Mouse (Mus musculus) heart, embryonic 15.5 days (tissue): ENCODE data around the gene Ccdc57. TPM values are rescaled to one million over a fixed set of nuclear protein-coding genes. Genes with fewer than 3 reads are reported as not detected.
"Not testable (repeated sequence)": the region's sequence is repeated elsewhere in the genome, so short reads cannot be mapped to it uniquely, and the experiment has no call there.

ENCODE experiments used
- ATAC-seq: fragments of 200-750 bp; cut with Nextera tagmentation; replicated peaks from 2 replicates; pipeline ENCODE4 v1.8.0; 2017; ENCODE audit warnings: low read depth, moderate TSS enrichment; ENCODE audit not compliant: insufficient number of reproducible peaks, insufficient read depth, low FRiP score
- H3K27ac ChIP-seq: fragments of 300-500 bp; sonication (generic); 2 replicates; pipeline ENCODE4 v1.5.1; 2015; ENCODE audit warnings: mild to moderate bottlenecking, inconsistent platforms
- H3K27me3 ChIP-seq: fragments of 300-500 bp; sonication (generic); 2 replicates; pipeline ENCODE4 v1.6.1; 2015; ENCODE audit warnings: inconsistent platforms
- H3K36me3 ChIP-seq: fragments of 300-500 bp; sonication (generic); 2 replicates; pipeline ENCODE4 v1.6.1; 2015; ENCODE audit warnings: mild to moderate bottlenecking, inconsistent platforms
- H3K4me1 ChIP-seq: fragments of 300-500 bp; sonication (generic); replicated peaks from 2 replicates; pipeline ENCODE4 v1.6.1; 2015; ENCODE audit warnings: inconsistent platforms
- H3K4me2 ChIP-seq: fragments of 300-500 bp; sonication (generic); 2 replicates; pipeline ENCODE4 v1.6.1; 2015; ENCODE audit warnings: inconsistent platforms, mild to moderate bottlenecking, moderate library complexity
- H3K4me3 ChIP-seq: fragments of 300-500 bp; sonication (generic); 2 replicates; pipeline ENCODE4 v1.5.1; 2015; ENCODE audit warnings: mild to moderate bottlenecking, inconsistent platforms
- H3K9ac ChIP-seq: fragments of 300-500 bp; sonication (generic); 2 replicates; pipeline ENCODE4 v1.6.1; 2015; ENCODE audit warnings: mild to moderate bottlenecking, inconsistent platforms
- H3K9me3 ChIP-seq: fragments of 300-500 bp; sonication (generic); replicated peaks from 2 replicates; pipeline ENCODE4 v1.6.1; 2016; ENCODE audit warnings: inconsistent platforms
- WGBS: fragments of 180-500 bp; shearing (Covaris S2); methylation state at CpG from one replicate; pipeline ENCODE4 v1.1.7; 2015; ENCODE audit warnings: mixed read lengths; 5-methylcytosine and 5-hydroxymethylcytosine counted together
- polyA plus RNA-seq: library from polyadenylated mRNA; unstranded; fragments of >200 nt; fragmentation: Nextera tagmentation; extraction: Ambion mirVana; gene quantifications from 2 replicates; pipeline ENCODE4 v1.2.1, GENCODE M21; 2015

Gene Ccdc57
- polyA plus RNA-seq, 1 experiment from 2014 or later = 3.5 TPM

DNA sequence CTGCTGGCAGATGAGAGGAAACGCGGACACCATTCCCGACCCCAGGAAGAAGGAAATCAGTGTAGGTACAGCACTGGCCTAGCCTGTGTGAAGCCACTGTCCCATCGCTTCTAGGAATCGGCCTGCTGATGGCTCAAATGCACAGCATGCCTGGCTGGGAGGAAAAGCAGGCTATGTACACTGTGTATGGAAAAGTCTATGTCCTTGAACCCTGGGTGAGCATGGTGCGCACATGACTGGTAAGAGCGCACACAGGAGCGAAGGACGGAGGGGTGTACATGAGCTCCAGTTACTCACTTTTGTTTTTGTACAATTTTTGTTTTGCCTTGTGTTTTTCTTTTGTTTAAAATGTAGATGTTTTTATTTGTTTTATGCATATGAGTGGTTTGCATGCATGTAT, 61.2 kb downstream of the Ccdc57 start:
- Histone ChIP-seq H3K4me2 (no peak overlapping the region), H3K4me3 (no peak overlapping the region), H3K9ac (no peak overlapping the region), H3K27ac (no peak overlapping the region), H3K9me3 (no peaks in the 10 kb centered on the region), H3K36me3 (no peaks in the 10 kb centered on the region), H3K27me3 (no peaks in the 10 kb centered on the region), H3K4me1 (no peaks in the 10 kb centered on the region)
- WGBS = 89% methylated on average over 9 of the region's 9 CpGs
- ATAC-seq = no peak

DNA sequence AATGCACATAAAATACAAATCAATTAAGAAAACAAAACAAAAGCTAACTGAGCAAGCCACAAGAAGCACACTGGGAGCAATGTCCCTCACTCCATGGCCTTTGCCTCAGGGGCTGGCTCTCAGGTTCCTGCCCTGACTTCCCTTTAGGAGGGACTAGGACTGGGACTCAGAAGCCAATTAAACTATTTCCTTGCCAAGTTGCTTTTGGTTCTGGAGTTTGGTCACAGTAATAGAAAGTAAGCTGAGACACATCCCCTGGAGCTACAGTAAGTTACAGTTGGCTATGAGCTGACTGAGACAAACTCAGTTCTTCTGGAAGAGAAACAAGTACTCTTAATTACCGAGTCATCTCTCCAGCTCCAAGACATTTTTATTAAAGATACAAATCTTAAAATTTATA, 66.9 kb downstream of the Ccdc57 start:
- 89% methylated on average over 1 of the region's 1 CpGs for WGBS
- Histone ChIP-seq H3K4me1 (no peaks in the 10 kb centered on the region), H3K36me3 (no peaks in the 10 kb centered on the region; the same call in 1 of the 2 replicates), H3K4me3 (no peak overlapping the region), H3K27ac (no peak overlapping the region), H3K27me3 (no peaks in the 10 kb centered on the region), H3K9ac (no peak overlapping the region), H3K4me2 (no peak overlapping the region), H3K9me3 (no peaks in the 10 kb centered on the region)
- no peak for ATAC-seq

DNA sequence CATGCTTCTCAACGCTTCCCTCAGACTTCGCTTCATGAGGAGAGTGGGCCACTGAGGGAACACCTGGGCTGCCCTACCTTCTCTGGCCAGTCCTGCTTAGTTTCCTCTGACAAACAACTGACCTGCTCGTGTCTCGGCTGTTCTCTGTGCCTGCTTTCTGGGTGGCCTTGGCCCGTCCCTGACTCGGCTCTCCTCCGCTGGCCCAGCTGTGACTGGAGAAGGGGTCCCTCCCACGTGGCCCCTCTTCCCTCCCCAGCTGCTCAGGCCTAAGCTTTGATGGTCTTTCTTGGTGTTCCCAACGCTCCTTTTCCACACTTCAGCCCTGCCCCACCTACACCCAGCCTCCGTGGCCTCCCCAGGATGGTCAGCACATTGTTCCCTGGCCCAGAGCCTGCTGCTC, 69.9 kb downstream of the Ccdc57 start:
- no peak overlapping the region for H3K4me3 ChIP-seq
- WGBS = 81% methylated on average over 10 of the region's 10 CpGs
- no peak for ATAC-seq

DNA sequence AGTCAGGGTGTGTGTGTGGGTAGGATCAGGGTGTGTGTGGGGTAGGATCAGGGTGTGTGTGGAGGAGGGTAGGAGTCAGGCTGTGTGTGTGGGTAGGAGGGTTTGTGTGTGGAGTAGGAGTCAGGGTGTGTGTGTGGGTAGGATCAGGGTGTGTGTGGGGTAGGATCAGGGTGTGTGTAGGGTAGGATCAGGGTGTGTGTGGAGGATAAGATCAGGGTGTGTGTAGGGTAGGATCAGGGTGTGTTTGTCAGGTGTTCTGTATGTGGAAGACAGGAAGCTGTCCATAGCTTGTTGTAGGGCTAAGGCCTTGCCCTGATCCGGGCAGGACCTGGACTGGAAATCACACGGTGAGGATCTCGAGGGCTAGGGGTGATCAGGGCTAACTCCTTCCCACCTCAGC, 76.7 kb downstream of the Ccdc57 start:
- ATAC-seq, H3K4me2 ChIP-seq, H3K4me3 ChIP-seq, H3K27ac ChIP-seq, H3K27me3 ChIP-seq, H3K9ac ChIP-seq, H3K36me3 ChIP-seq, H3K9me3 ChIP-seq: not testable (repeated sequence)
- WGBS = 90% methylated on average over 3 of the region's 3 CpGs
- H3K4me1 ChIP-seq = peaks cover 17% of the 10 kb centered on the region

More for the DNA sequence above, 69.9 kb downstream of the Ccdc57 start:
- H3K27ac ChIP-seq = no peak overlapping the region
- H3K9ac ChIP-seq = no peak overlapping the region
- no peak overlapping the region for H3K4me2 ChIP-seq
- no peaks in the 10 kb centered on the region for H3K9me3 ChIP-seq
- peaks cover 5% of the 10 kb centered on the region; the same call in 1 of the 2 replicates for H3K36me3 ChIP-seq
- no peaks in the 10 kb centered on the region for H3K27me3 ChIP-seq
- no peaks in the 10 kb centered on the region for H3K4me1 ChIP-seq

DNA sequence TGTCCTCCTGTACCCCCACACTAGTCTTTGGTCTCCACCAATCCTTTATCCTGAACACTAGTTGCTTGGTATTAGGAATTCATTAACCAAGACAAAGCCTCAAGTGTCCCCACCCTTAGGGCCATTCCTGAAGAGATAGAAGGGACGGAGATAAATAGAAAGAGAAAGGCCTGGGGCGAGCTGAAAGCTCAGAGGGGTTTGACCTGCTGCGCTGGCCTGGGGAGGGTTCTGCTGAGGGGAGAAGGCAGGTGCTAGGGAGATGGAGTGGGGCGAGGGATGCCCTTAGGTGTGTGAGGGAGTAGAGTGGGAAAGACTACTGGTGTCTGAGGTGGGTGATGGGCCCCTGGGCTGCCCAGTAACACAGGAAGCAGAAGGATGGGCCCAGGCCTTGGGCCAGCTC, 78.9 kb downstream of the Ccdc57 start:
- 73% methylated on average over 4 of the region's 4 CpGs for WGBS
- Histone ChIP-seq H3K9me3 (no peaks in the 10 kb centered on the region), H3K36me3 (0 out of 2 replicates have a peak, but pooled peaks cover 5% of the 10 kb centered on the region), H3K4me1 (peaks cover 17% of the 10 kb centered on the region), H3K27ac (no peak overlapping the region), H3K9ac (no peak overlapping the region), H3K4me2 (no peak overlapping the region), H3K27me3 (no peaks in the 10 kb centered on the region), H3K4me3 (no peak overlapping the region)
- ATAC-seq = no peak

DNA sequence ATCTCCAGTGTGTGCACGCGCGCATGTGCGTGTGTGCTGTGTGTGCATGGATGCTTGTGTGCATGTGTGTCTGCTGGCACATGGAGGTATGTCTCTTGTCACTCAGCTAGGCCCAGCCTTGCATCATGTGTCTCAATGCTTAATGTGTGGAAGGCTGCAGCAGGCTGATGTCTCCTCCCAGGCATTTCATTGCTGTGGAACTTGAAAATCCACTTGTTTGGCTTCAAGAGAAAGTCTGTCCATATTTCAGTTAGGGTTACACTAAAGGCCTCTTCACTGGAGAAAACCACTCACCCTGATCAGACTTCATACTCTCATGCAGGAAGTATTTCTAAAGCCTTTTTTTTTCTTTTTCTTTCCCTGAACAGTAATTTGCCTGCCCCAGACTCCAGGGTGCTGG, 79.5 kb downstream of the Ccdc57 start:
- Histone ChIP-seq H3K4me2 (no peak overlapping the region), H3K36me3 (0 out of 2 replicates have a peak, but pooled peaks cover under 1% of the 10 kb centered on the region), H3K9me3 (no peaks in the 10 kb centered on the region), H3K4me3 (no peak overlapping the region), H3K27ac (peak overlapping the region; percentile 30; the same call in 1 of the 2 replicates), H3K9ac (no peak overlapping the region), H3K4me1 (peaks cover 17% of the 10 kb centered on the region), H3K27me3 (no peaks in the 10 kb centered on the region)
- ATAC-seq = no peak
- WGBS = 94% methylated on average over 4 of the region's 4 CpGs

DNA sequence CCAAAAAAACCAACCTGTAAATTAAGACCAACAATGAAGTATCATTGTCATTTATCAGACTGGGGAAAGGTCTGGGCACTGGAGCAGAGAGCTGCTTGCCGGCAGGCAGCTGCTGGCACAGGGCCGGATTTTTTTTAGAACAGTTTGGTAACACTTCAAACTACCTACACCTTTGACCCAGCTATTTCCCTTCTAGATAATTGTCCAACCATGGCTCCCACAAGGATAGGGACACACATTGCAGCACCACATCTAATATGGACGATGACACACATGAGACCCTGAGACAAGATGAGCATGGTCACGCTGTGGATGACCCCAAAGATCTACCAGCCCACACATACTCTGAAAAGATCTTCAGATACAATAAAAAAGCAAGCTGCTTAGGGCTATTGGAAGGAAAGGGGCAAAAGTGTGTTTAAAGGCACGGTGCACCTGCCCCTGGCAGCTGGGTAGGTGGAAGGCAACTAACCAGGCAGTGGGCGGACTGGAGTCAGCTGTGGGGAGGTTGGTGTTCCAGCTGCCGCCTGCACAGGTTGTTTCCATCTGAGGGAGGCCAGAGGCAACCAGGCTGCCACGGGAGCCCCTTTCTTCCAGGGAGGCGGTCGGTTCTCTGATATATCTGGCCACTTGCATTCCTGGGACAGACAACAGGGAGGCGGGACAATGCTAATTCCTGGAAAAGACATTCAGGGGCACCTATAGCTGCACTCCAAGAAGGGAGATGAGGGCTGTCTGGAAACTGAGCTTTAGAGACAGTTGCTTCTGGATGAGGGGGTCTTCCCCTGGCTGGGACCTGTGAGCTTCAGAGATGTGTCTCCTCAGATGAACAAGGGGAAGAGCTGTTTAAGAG, 80.4 kb downstream of the Ccdc57 start:
- Histone ChIP-seq H3K4me3 (no peak overlapping the region), H3K4me2 (no peak overlapping the region), H3K9me3 (no peaks in the 10 kb centered on the region), H3K36me3 (no peaks in the 10 kb centered on the region), H3K27me3 (no peaks in the 10 kb centered on the region), H3K27ac (peak overlapping the region; percentile 36), H3K4me1 (peaks cover 17% of the 10 kb centered on the region), H3K9ac (no peak overlapping the region)
- no peak for ATAC-seq
- WGBS = 43% methylated on average over 11 of the region's 11 CpGs

DNA sequence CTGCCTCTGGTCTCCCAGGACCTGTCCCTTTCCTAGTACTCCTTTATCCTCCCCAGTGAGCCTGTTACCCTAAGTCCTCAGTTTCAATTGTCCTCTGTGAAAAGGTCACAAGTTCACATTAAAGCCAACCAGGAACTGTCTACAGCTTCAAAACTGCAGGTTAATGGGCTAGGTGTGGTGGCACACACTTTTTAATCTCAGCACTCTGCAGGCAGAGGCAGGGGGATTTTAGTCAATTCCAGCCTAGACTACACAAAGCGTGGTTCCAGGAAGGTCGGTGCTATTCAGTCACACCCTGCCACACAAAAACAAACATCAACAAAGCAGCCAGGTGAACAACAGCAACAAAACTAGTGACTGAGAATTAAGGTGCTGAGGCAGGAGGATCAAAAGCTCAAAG, 81.1 kb downstream of the Ccdc57 start:
- Histone ChIP-seq H3K9ac (no peak overlapping the region), H3K27me3 (no peaks in the 10 kb centered on the region), H3K4me3 (no peak overlapping the region), H3K9me3 (no peaks in the 10 kb centered on the region), H3K4me1 (peaks cover 17% of the 10 kb centered on the region), H3K27ac (no peak overlapping the region), H3K4me2 (no peak overlapping the region), H3K36me3 (no peaks in the 10 kb centered on the region)
- WGBS = 71% methylated on average over 2 of the region's 2 CpGs
- no peak for ATAC-seq

DNA sequence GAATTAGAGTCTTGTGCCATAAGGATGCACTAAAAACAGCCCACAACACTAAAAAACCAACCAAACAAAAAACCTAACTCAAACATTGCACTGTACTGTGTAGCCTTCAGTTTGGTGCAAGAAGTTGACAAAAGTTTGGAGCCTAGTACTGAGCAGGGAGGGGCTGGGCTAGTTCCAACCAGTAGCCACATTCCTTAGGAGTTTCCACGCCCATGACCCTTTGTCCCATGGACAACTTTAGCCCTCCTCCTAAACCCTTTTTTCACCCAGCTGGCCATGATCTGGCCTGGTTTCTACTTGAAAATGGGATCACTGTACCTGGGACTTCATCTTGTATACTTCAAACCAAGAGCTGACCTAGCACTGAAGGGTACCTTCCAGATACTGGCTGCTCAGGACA, 81.5 kb downstream of the Ccdc57 start:
- H3K9me3 ChIP-seq = no peaks in the 10 kb centered on the region
- no peaks in the 10 kb centered on the region for H3K36me3 ChIP-seq
- no peaks in the 10 kb centered on the region for H3K27me3 ChIP-seq
- no peak for ATAC-seq
- H3K4me1 ChIP-seq = peaks cover 17% of the 10 kb centered on the region
- no peak overlapping the region for H3K4me3 ChIP-seq
- H3K9ac ChIP-seq = no peak overlapping the region
- H3K4me2 ChIP-seq = no peak overlapping the region
- no peak overlapping the region for H3K27ac ChIP-seq
- WGBS = 59% methylated on average over 1 of the region's 1 CpGs

DNA sequence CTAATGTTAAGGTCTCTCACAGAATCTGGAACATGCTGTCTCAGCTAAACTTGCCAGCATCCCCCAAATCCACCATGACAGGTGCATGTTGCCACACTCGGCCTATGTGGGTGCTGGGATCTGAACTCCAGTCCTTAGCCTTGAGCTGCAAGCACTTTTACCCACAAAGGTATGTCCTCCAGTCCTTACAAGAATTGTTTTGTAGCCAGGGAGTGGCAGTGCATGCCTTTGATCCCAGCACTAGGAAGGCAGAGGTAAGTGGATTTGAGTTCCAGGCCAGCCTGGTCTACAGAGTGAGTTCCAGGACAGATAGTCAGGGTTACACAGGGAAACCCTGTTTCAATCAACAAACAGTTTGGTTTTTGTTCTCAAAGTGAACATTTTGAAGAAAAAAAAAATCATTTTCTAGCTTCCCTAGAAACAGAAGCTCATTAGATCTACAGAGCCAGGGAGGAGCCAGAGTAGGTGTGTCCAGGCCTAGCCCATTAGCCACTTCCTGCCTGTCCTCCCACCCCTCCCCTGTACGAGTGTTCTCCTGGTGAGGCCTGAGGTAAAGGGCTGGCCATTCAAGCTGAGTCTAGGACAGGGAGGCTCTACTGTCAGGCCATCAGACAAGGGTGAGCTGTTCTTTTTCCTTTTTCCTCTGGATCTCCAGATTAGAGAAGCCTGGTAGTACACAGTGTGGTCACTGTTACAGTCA, 82.2 kb downstream of the Ccdc57 start:
- Histone ChIP-seq H3K9ac (no peak overlapping the region), H3K27me3 (no peaks in the 10 kb centered on the region), H3K4me3 (no peak overlapping the region), H3K4me1 (peaks cover 17% of the 10 kb centered on the region), H3K4me2 (no peak overlapping the region), H3K36me3 (no peaks in the 10 kb centered on the region), H3K27ac (no peak overlapping the region), H3K9me3 (no peaks in the 10 kb centered on the region)
- no peak for ATAC-seq
- WGBS = 65% methylated on average over 2 of the region's 2 CpGs

DNA sequence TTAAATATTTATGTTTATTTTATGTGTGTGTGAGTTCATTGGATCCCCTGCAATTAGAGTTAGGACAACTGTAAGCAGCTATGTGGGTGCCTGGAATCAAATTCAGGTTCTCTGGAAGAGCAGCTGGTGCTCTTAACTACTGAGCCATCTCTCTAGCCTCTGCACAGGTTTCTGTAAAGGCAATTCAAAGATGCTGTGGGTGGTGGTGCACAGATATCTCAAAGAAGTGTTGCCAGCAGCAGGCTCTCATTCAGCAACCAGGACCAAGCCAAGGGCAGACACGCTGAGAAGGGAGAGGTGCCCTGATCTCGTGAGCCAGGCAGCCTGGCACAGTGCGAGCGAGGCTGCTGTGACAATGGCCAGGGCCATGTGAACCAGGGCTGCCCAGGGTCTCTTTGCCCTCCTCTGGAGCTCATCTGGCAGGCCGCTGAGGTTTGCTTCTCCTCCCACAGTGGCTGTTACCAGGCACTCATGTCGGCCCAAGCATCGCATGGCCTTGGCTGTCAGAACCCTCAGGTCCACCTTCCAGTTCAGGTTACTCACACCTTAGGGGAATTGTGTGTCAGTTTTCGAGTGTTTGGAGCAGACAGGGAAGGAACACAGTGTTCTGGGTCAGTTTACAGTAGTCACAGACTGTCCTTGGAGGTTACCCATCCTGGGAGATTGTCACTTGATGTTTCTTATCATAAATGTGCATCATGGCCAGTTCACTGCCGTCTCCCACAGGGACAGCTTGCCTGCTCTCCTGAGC, 85.8 kb downstream of the Ccdc57 start:
- ATAC-seq = no peak
- Histone ChIP-seq H3K36me3 (no peaks in the 10 kb centered on the region), H3K9ac (no peak overlapping the region), H3K4me3 (no peak overlapping the region), H3K4me1 (peaks cover 9% of the 10 kb centered on the region), H3K9me3 (no peaks in the 10 kb centered on the region), H3K27me3 (no peaks in the 10 kb centered on the region), H3K27ac (no peak overlapping the region), H3K4me2 (no peak overlapping the region)
- 86% methylated on average over 9 of the region's 9 CpGs for WGBS
